Mouse (Mus musculus) induced T-regulatory cell, adult 2 months (primary cell): Measurements from ENCODE around the gene Cc2d2b.

Source experiments
- DNase-seq: peaks from one replicate; pipeline ENCODE4 v3.0.0-alpha.2; 2012; ENCODE audit warnings: low read depth

Gene Cc2d2b

DNA sequence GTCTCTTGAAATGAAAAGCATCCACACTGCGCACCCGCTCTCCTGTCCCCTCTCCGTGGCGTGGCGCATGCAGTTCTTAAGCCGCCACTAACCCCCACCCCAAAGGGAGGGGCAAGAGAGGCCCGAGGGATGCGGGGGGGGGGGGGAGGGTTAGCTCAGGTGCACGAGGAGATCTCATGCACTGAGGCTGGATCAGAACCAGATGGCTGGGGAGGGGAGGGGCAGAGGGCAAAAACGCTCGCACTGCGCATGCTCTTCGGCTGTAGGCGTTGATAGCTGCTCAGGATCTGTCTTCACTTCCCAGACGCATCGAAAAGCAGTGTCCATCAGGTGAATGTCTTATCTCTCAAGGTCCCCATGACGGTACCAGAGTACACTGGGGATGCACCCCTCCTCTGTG is at the start of gene Cc2d2b:
Gene Cc2d2b (plus strand): TSS at position 195 of the 400 bp plus-strand sequence.
- no peak for DNase-seq

DNA sequence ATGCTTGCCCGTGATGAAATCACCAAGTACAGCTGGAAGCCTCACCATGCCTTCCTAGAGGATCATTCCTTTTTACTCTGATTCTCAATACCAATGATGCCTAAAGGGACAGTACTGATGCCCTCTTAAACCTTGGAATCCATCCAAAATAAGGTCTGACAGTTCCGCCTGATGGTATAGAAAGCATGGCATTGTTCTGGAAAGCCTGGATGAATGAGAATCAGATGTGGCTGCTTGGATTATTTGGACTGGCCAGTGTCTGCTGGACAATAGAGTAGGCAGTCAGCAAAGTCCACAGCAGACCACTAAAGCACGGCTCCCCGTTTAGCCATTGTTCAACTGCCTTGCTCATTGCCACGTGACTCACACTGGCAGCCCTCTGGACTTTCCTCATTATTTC is 48.7 kb upstream of the Cc2d2b start:
- DNase-seq = no peak

DNA sequence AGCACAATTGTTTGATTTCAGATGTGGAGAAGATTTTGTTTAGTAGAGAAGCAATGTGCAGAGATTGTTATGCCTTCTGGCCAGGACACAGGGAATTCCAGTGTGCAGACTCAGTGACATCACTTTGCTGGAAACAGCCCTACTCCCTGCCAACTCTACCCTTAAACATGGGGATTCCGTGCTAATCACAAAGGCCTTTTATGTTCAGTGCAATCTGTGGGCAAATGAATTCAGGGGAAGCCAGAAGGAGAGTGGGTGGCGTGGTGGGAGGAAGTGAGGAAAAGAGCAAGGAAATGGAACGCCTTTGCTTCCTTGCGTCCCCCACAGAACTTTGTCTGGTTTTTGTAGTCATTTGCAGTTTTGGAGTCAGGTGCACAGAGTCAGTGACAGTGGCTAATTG is 46.1 kb upstream of the Cc2d2b start:
- DNase-seq = no peak

DNA sequence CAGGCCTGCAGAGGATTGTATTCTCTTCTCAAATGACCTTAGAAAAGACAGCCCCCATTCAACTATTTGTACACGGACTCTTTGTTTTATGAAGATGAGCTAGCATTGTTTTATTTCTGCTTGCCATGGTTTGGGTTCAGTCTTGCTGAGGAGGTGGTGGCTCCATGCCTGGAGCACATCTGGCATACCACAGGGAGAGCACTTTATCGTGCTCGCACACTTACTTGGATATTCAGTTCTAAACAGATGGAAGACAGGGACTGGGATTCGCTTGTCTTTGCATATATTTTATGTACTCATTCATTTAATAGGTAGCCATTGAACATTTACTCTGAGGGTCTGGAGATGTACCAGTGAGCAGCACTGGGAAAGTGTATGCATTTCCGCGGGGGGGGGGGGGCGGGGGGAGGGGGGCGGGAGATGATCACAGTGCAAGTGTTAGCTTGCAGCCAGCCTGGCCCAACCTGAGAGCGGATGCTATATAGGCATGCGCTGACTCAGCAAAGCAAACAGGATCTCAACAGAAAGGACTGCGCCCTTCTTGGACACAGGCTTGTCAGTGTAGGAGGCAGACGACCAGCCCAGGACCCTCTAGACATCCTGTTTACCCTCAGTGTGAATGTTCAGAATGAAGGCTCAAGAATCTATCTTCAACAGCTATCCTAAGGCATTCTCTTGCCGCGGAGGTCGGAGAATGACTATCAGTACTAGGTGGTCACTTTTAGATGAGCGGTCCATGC is 35.5 kb upstream of the Cc2d2b start:
- no peak for DNase-seq

DNA sequence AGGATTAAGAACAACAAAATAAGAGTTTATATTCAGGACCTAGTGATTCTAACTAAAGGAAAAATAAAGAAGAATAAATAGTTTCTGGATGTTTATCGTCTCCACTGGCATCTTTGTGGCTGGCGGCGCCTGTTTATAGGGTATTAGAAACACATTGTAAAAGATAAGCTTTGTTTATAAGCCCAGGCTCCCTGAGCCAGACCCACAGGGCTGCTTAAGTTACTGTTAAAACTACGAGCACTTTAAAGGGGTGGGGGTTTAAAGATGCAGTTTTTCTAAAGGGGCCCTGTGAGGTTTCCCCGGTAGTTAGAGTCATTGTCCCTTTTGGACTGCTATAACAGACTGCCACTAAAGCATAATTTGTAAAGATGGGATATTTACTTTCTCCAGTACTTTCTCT is 33.9 kb upstream of the Cc2d2b start:
- no peak for DNase-seq

DNA sequence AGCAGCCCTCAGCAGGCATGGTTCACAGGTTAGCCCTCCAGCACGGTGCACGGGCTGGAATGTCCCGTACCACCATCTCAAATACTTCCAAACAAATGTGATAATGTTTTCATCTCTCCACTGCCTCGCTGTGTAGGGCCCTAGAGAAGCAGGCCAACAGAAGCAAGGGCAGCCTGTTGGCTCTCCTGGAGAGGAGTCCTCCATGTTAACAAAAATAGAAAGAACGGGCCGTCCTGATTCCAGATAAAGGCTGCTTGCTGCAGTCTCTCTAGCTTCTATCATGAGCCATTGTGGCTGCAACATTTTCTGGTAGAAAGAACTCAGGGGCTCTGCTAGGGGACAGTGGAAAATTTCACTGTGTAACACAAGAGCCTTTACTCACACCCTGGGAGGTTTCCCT is 31.6 kb upstream of the Cc2d2b start:
- no peak for DNase-seq

DNA sequence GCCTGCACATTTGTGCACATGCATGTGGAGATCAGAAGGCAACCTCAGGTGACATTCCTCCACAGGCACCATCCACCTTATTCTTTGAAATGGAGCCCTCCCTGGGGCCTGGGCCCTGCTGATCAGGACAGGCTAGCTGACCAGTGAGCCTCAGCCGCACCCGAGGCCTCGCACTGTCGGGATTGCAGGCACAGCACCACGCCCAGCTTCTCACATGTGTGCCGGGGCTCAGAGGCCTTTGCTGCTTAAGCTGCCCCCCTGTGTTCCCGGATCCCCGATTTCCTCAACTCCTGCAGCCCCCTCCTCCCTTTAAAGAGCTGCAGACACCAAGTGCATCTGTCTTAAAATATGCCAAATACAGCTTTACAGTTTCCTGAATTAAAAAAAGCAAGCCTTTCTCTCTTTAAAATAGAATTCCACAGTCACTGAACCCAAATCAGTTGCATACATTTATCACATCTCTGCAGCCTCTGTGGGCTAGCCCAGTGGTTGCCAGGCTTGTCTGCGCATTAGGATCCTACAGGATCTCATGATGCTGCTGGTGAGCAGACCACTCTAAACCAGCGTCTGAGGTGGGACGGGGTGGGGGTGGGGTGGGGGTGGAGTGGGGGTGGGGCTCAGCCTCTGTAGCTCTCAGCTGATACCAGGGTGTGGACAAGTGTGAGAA is 29.0 kb upstream of the Cc2d2b start:
- no peak for DNase-seq

DNA sequence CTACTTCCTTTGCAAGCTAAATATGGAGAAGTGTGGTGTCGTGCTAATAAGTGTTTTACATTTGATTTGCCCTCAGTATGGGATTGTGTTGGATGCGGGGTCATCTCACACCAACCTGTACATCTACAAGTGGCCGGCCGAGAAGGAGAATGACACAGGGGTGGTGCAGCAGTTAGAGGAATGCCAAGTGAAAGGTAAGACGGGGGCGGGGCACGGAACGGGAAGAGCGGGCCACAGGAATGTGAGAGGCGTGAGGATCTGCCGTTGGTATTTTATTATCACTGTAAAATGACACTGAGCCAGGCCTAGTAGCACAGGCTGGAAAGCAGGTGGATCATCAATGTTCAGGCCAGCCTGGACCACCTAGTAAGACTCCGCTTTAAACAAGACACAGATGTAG is 28.2 kb upstream of the Cc2d2b start:
- no peak for DNase-seq

DNA sequence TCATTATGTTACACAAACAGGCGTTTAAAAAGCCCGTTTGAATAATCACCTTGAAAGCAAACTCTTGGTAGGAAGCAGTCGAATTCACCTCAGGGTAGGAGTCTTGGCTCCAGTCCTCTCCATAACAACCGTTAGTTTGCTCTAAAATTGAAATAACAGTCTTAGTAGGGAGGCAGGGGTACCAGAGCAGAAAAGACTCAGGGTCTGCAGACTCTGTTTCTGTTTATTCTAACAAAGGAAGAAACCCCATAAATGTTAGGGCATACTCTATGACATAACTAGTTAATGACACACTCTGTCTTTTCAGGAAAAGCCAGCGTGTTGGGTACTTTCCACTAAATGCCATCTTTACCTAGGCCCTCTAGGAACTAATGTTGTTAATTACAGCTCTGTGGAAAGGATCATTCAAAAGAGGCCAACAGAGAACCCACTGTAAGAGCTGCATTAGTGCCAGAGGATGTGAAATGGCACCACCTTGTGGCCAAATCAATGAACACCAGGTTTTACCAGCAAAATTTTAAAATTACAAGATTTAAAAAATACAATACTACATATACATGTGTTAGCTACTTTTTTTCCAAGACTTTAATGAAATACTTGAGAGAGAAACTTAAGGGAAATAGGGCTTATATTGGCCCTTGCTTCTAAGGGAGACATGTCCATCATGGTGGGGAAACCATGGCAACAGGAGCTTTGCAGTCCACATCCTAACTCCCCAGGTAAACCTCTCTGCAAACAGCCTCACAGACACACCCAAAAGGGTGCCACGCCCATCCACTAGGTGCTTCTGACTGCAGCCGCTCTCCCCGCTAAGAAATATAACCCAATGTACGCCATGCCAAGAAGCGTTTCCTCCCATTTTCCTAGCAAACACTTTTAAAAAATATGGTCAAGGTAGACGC is 26.2 kb upstream of the Cc2d2b start:
- peak; percentile 84 for DNase-seq

DNA sequence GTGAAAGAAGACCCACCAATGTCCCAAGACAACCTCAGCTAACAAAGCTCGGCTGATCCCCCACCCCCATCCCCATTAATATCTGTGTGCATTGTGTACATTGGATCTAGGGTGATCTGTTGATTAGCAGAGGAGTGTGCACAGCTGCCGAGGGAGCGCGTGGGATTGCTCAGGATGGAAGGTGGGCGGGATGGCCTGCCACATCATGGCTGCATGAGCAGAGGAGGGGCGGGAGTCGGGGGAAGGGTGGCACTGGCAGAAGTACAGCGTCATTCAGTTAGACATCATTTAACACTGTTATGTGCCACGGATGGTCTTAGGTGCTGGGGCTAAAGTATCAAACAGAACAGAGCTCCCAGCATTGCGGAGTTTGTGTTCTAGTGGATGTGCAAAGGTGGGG is 25.0 kb upstream of the Cc2d2b start:
- DNase-seq = no peak

DNA sequence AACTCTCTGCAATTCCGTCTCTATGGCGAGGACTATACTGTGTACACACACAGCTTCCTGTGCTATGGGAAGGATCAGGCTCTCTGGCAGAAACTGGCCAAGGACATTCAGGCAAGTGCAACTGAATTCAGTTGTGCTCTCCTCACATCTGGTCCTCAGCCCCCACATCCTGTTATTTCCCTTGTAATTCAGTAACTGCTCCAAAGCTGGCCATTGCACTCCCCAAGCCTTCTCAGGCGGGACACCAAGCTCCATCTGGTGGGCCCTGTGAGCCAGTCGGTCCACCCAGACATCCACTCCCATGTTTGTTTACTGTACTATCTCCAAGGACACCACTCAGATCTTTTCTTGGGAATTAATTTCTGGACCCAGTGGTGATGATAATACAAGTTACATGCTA is 22.4 kb upstream of the Cc2d2b start:
- no peak for DNase-seq

DNA sequence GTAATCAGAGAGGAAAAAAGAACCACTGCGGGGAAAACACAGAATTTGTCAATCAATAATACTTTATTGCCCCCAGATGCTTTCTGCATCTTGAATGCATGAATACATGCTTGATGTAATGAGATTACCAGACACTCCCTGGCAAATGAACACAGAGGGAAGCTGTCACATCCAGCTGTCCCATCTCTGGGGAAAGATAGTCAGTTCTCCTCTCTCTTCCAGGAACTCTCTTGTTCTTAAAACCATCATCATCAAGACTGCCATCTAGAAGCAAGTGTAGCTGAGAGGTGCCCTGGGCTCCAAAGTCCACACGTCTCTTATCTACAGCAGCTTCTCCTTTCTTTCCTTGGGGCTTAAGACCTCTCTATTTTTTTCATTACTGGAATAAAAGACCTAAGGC is 21.9 kb upstream of the Cc2d2b start:
- no peak for DNase-seq

DNA sequence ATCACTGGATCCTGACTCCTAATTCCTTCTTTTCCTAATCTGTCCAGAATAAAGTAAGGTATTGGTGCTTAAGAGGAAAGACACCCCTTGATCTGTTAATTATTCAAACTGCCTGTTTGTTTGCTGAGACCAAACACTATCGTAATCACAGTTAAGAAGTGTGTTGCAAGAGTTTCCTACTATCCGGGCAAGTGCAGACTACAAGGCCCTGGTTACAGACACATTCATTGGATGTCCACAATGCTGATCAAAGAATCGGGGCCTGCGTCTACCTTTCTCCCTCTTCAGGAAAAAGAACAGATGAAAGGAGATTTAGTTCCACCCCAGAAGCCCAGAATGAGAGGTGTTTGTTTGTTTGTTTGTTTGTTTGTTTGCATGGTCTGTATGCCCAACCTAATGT is 20.3 kb upstream of the Cc2d2b start:
- DNase-seq = no peak

DNA sequence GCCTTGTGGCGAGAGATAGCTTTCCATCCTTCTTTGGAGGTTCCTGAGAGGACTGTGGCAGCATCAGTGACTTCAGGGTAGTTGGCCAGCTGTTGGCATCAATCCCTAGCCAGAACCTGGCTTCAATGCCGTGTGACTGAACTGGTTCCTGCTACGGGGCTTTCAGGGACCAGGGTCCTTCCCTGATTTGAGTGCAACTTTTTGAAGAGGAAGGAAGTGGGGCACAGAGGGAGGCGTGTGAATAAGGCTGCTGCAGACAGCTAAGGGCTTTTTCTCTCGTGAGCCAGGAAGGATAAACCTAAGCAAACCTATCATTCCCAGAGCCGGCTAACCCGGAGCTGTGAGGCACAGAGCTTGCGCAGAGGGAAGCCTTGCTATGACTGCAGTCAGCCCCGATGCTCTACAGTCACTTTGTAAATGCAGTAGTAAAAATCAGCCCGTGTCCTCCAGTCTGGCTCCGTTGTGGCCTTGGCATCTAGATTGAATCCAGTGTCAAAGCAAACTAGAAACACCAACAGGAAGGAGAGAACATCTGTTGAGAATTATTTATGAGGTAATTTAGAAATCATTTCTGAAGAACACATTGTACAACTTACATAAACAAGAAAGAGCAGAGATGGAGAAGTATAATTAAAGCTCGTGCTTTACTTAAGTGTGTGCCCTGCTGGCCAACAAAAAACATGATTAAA is 19.7 kb upstream of the Cc2d2b start:
- DNase-seq = no peak

DNA sequence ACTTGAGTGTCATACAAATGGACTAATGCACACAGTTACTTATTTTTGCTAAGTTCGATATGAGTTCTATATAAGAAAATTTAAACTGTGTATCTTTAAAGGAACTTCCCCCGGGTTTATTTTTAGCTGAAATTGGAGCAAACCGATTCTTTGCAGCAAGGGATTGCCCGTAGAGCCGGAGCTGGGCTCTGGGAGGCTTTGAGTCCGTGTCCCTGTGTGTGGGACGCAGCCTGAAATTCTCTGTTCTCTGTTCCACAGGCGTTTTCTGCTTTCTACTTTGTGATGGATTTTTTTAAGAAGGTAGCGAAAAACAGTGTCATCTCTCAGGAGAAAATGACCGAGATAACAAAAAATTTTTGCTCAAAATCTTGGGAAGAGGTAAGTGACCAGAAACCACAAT is 15.1 kb upstream of the Cc2d2b start:
- no peak for DNase-seq

DNA sequence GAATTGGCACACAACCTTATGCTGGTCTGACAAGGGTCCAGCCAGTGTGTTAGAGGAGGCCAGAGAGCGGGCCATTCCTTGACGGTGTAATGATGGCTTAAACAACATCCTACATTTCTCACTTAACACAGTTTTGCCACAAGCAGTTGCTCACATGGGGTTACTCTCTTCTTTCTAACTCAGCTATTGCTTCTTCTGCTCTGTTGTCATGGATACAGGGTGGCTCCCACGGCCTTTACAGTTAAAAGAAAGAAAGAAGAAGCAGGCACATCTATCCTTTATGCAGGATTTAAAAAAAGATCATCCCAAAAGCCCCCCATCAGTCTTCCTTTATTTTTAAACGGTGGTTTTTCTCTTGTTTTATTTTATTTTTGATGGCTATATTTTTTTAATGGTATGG is 14.7 kb upstream of the Cc2d2b start:
- DNase-seq = no peak

DNA sequence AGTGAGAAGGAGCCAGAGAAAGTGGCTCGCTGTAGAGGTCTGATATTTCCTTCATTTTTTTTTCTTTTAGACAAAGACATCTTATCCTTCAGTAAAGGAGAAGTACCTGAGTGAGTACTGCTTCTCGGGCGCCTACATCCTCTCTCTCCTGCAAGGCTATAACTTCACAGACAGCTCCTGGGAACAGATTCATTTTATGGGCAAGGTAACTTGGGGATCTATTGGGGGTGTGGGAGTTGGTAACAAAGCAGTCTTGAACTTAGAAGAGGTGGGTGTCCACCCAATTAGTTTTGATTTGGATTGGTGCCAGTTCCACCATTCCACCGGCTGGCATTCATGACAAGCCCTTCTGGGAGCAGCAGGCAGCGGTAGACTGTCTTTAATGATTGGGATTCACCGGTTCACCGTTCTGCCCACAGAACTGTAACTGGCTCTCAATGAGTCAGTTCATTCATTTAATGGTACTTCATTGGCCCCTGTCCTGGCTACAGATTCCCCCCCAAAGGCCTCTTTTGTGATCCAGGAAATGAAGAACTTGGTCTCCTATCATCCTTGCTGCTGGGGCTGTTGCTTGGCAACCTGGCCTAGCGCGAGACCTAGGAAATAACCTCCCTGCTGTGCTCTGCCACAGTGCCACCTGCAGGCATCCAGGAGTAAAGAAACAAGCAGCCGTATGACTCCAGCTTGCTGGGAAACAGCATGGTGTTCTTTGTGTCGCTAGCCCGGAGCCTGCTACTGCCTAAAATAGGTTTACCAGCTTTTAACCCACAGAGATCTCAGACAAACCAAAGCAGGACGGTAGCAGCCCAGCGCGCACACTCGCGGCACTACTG is 11.7 kb upstream of the Cc2d2b start:
- peak; percentile 77 for DNase-seq

DNA sequence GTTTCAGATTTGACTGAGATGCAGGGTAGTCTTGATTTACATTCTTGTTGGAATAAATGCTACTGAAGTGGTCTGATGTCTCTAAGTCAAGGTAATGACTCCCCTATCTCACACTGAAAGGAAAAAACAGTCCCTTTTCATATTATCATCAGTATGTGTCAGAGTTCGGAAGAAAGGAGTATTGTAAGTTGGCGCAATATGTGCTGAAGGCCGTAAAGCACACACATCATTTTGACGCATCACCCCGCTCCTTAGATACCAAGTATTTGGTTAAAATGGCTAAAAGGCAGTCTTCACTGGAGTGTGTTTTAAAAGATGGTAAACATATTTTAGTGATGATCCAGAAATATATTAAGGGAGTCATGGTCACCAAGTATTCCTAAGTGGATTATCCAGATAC is 10.9 kb upstream of the Cc2d2b start:
- no peak for DNase-seq

DNA sequence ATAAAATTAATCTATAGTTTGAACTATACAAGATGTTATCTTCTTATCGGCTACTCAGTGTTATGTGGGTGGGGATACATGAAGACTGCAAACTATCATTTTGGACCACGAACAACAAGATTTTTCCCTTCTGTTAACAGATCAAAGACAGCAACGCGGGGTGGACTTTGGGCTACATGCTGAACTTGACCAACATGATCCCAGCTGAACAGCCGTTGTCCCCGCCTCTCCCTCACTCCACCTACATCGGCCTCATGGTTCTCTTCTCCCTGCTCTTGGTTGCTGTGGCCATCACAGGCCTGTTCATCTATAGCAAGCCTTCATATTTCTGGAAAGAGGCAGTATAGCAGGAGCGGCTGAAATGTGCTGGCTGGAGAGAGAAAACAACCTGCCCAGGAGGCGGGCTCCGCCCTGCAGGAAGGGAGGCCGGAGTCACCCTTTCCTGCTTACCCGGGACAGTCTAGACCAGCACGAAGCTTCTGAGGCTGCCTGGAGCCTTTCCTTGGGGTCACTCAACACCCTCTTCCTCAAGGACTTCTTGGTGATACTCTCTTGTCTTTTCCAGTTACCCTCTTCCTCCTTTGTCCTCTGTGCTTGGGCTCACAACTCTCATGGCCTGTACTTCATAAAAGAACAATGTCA is 9.7 kb upstream of the Cc2d2b start:
- DNase-seq = no peak

DNA sequence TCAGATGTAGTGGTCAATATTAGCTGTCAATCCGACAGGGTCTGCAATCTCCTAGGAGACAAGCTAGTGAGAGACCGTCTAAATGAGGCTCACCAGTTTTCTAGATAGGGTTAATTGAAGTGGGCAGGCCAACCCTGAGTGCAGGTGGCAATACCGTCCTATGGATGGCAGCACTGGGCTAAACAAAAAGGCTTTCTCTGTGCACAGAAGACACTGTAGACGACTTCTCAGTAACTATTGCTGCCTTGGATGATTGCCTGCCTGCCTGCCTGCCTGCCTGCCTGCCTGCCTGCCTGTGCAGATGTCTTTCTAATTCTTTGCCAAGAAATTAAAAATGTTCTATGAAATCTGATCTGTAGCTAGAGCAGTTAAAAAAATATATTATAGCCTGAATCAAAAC is 1.9 kb upstream of the Cc2d2b start:
- DNase-seq = no peak

DNA sequence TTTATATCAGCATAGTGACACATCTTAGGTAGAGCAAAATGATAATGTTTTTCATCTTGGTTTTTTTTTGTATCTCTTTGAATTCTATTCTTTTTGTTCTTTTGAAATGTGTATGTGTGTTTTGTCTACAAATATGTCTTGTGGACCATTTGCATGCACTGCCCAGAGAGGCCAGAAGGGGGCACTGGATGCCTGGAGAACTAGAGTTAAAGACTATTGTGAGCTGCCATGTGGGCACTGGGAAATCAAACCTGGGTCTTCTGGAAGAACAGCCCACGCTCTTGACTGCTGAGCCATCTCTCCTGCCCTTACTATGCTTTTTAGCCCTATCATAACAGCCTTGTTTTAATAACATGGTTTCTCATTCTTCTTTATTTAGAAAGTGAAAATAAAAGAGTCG is 5.8 kb downstream of the Cc2d2b start:
- DNase-seq = peak; percentile 86
